Mouse (Mus musculus): ENCODE results near the gene Ltb.

DNA sequence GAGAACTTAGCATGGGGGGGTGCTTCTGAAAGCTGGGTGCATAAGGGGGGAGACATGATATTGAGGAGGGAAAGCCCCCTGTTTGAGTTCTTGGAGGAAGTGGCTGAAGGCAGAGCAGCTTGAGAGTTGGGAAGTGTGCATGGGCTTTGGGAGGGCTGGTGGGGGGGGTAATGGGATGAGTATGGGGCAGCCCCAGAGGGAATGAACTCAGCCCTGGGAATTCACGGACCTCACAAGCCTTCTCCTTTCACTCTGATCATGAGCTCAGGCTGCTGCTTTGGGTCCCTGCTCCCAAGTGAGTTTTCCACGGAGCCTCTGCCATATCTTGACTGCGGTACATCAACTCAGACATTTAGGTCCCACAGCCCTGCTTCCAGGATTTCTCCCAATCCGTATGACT is 8.2 kb downstream of the Ltb start:
- no peak for TF ChIP-seq GATA1 (IDR thresholded peaks at IDR 0.05; ENCODE audit: borderline replicate concordance, low read length)
- TF ChIP-seq FLI1 (IDR thresholded peaks at IDR 0.05; ENCODE audit: low read length) = no peak
